Mouse (Mus musculus) G1E (cell line): ENCODE data around the gene Casc4. TPM values are rescaled to one million over a fixed set of nuclear protein-coding genes. Genes with fewer than 3 reads are reported as not detected.

Experiments
- ATAC-seq: 2 replicates; pipeline ENCODE4 v1.8.0; 2016; ENCODE audit warnings: mild to moderate bottlenecking; ENCODE audit not compliant: insufficient number of reproducible peaks, poor library complexity, low FRiP score, severe bottlenecking; ENCODE audit errors: extremely low read depth
- DNase-seq: peaks from one replicate; pipeline ENCODE4 v3.0.0; 2012; ENCODE audit warnings: low spot score
- H3K27me3 ChIP-seq: 2 replicates; pipeline ENCODE4 v1.6.1; 2012; ENCODE audit warnings: mild to moderate bottlenecking, low read length, inconsistent platforms; ENCODE audit not compliant: insufficient read depth
- H3K36me3 ChIP-seq: replicated peaks from 2 replicates; pipeline ENCODE3; 2012; ENCODE audit warnings: mild to moderate bottlenecking, inconsistent platforms
- H3K4me1 ChIP-seq: 2 replicates; pipeline ENCODE4 v1.6.1; 2012; ENCODE audit warnings: low read depth, low read length, inconsistent platforms, mixed read lengths; ENCODE audit not compliant: insufficient read depth
- H3K4me3 ChIP-seq: 2 replicates; pipeline ENCODE4 v1.5.1; 2012; ENCODE audit warnings: low read depth, mild to moderate bottlenecking, inconsistent platforms, low read length, moderate library complexity, mixed read lengths
- H3K9me3 ChIP-seq: replicated peaks from 2 replicates; pipeline ENCODE4 v1.6.1; 2012; ENCODE audit warnings: inconsistent platforms
- CTCF ChIP-seq: IDR thresholded peaks from 2 replicates; pipeline ENCODE4 v1.5.1; 2012; ENCODE audit warnings: low read depth, low read length, inconsistent platforms, mixed read lengths
- GATA1 ChIP-seq: IDR thresholded peaks from 2 replicates; pipeline ENCODE4 v1.6.1; 2012; ENCODE audit warnings: borderline replicate concordance, low read length, inconsistent platforms, mixed read lengths
- GATA2 ChIP-seq: IDR thresholded peaks from 2 replicates; pipeline ENCODE4 v1.6.1; 2012; ENCODE audit warnings: low read depth, low read length, inconsistent platforms, borderline replicate concordance
- POLR2AphosphoS5 ChIP-seq: IDR thresholded peaks from 2 replicates; pipeline ENCODE4 v1.6.1; 2012; ENCODE audit warnings: low read depth, low read length, inconsistent platforms; ENCODE audit not compliant: insufficient replicate concordance
- TAL1 ChIP-seq: conservative IDR thresholded peaks from 2 replicates; pipeline ENCODE4 v1.6.1; 2012; ENCODE audit warnings: low read depth, low read length, inconsistent platforms, mixed read lengths
- polyA plus RNA-seq: library from polyadenylated mRNA; stranded (reverse); fragments of >175 nt; gene quantifications from 2 replicates; pipeline ENCODE4 v1.2.3, GENCODE M21; 2012
- total RNA-seq, 2 experiments: library from RNA; stranded (forward) in 1 of 2; stranded (reverse) in 1 of 2; fragments of 200-1000 nt in 1 of 2; fragments of >200 nt in 1 of 2; fragmentation: Nextera tagmentation in 1 of 2; gene quantifications; 2 replicates each; pipeline ENCODE4 v1.2.3; 2014 to 2017

Gene Casc4
- total and polyA plus RNA-seq, 3 experiments: 16.9 to 51.8 (median 38.6) TPM

DNA sequence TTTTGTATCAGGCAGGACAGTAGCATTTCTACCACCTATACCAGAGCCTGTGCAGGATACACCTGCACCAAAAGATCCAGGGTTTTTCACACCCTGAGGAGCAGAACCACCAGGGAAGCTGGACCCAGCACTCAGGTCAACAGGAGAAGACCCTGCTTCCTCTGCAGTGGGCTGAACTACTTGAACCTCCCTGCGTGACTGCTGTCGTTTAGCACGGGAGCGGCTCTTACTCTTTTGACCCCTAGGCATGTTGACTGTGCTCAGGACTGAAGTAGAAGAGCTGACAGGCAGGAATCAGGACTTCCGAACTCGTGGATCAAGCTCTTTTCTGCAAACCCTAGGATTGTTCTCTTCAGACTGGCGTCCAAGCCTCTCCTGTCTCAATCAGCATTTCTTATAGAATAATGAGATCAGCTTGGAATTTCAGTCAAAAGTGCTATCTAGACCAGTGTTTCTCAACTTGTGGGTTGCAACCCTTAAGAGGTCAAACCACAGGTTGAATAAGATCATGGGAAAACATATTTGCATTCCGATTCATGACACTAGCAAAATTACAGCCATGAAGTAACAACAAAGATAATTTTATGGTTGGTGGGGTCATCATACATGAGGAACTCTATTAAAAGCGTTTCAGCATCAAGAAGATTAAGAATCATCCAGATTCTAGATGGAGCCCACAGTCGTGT, 88.3 kb downstream of the Casc4 start:
- Histone ChIP-seq H3K4me1 (peaks cover 24% of the 10 kb centered on the region), H3K9me3 (no peaks in the 10 kb centered on the region), H3K4me3 (peak overlapping the region; percentile 98), H3K27me3 (no peaks in the 10 kb centered on the region), H3K36me3 (peaks cover 12% of the 10 kb centered on the region)
- DNase-seq (no peak), ATAC-seq (no peak)
- TF ChIP-seq GATA1: no peak
- no peak for TF ChIP-seq POLR2AphosphoS5
- TF ChIP-seq CTCF: no peak
- no peak for TF ChIP-seq TAL1
- no peak for TF ChIP-seq GATA2

DNA sequence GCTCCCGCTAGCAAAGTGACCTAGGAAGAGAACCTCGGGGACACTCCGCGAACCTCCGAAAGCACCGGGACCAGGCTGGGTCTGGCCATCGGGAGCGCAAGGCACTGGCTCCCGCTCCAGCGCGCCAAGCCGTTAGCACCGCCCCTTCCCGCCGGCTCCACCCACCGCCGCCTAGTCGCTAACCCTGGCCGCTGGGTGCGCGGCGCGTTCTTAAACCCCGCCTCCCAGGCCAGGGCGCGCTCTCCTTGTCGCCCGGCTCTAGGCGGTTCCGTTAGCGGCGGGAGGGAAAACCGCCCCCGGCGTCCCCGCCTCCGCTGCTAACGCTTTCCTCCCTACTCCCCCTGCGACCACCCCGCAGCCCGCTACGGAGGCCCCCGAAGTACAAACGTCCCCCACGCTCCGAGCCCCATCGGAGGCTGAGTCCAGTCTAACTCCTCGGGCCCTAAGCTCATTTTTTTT, 89.0 kb downstream of the Casc4 start, which contains the start of the genes Ctdspl2 and Mageb3:
Gene Ctdspl2, plus strand, starts transcription at position 237 of the 459 bp plus-strand sequence.
Gene Mageb3, minus strand, starts transcription at position 328 of the 459 bp plus-strand sequence.
- no peak for TF ChIP-seq POLR2AphosphoS5
- no peak for TF ChIP-seq GATA1

DNA sequence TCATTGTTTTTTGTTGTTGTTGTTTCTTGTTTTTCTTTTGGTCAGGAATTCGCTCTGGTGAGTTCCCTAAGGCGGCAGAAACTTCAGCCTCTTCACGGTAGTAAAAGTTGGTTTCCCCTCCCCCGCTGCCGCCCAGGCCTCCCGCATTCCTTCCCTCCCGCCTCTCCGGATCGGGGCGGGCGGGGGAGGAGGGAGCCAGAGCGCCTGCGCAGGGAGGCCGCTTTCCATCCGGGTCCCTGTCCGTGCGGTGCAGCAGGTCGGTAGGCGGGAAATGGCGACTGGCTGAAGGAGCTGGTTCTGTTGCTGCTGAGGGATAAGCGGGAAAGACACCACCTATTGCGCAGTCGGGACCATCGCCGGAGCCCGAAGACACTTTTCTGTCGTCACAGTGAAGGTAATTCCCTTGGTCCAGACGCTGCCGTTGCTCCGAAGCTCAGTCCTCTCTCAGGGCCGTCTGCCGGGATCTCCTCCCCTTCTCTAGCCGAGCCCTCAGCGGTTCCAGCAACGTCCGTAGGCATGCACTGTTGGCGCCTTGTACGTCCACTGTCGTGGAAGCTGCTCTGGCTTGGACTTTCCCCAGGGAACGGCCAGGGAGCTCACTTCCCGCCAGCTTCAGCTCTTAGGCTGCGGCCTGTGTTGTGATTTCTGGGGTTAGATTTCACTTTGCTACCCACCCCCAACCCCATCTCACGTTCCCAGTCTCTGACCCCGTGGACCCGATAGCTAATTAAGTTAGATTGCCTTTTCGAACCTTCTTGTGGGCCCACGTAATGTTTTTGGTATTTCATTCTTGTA, 89.7 kb downstream of the Casc4 start:
- Histone ChIP-seq H3K4me1 (peaks cover 24% of the 10 kb centered on the region), H3K27me3 (no peaks in the 10 kb centered on the region), H3K4me3 (peak overlapping the region; percentile 98), H3K36me3 (peaks cover 23% of the 10 kb centered on the region), H3K9me3 (no peaks in the 10 kb centered on the region)
- ATAC-seq (peak; percentile 62), DNase-seq (peak; percentile 90)
- TF ChIP-seq GATA2 (no peak), POLR2AphosphoS5 (no peak), GATA1 (no peak), CTCF (no peak), TAL1 (no peak)

More for the DNA sequence above, 89.0 kb downstream of the Casc4 start, which contains the start of the genes Ctdspl2 and Mageb3:
- Histone ChIP-seq H3K9me3 (no peaks in the 10 kb centered on the region), H3K27me3 (no peaks in the 10 kb centered on the region), H3K4me1 (peaks cover 24% of the 10 kb centered on the region), H3K36me3 (peaks cover 19% of the 10 kb centered on the region), H3K4me3 (peak within 1 kb of the TSS; percentile 98)
- DNase-seq: peak; percentile 93
- ATAC-seq: peak; percentile 88

DNA sequence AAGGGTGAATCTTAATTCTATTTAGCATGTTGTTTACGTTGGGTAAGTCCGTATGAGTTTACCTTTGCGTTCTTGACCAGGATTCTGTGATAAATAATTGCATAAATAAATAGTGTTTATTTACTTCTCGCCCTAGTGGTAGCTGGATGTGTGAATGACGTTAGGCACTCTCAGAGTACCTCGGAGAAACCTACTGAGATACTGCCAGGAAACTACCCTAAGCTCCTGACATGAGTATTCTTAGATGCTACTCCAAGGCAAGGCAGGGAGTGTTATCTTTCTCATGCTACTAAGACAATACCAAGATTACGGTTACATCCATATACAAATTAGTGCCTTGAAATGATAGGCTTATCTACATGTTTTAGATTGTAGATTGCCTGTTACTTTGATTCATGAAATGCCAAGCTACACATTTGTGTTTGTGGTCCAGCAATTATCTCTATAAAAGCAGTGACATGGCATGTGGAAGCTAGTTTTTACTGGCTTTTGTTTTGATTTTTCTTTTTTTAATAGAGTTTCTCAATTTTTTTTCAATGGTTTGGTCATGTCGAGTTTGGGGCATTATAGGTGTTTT, 90.5 kb downstream of the Casc4 start:
- ATAC-seq (no peak), DNase-seq (no peak)
- Histone ChIP-seq H3K36me3 (peaks cover 28% of the 10 kb centered on the region), H3K4me1 (peaks cover 24% of the 10 kb centered on the region), H3K9me3 (no peaks in the 10 kb centered on the region), H3K4me3 (peak overlapping the region; percentile 98), H3K27me3 (no peaks in the 10 kb centered on the region)
- TF ChIP-seq CTCF (no peak), GATA2 (no peak), POLR2AphosphoS5 (no peak), TAL1 (no peak), GATA1 (no peak)

Other genes with a start within 250 kb of the Casc4 start
- gene Frmd5, start 59.9 kb upstream of the Casc4 start, total RNA-seq (2014; fragmentation: Nextera tagmentation): 74.4 and 79.4 TPM in 2 replicates
- 20.6 and 22.3 TPM in 2 replicates for gene Frmd5, start 59.9 kb upstream of the Casc4 start, total RNA-seq (2017)
- 11.6 and 12.8 TPM in 2 replicates for gene Frmd5, start 59.9 kb upstream of the Casc4 start, polyA plus RNA-seq
- gene Ctdspl2, start 89.0 kb downstream of the Casc4 start, total RNA-seq (2014; fragmentation: Nextera tagmentation): 107 and 137 TPM in 2 replicates
- gene Ctdspl2, start 89.0 kb downstream of the Casc4 start, total RNA-seq (2017): 75.4 and 79.1 TPM in 2 replicates
- gene Ctdspl2, start 89.0 kb downstream of the Casc4 start, polyA plus RNA-seq: 3.7 and 5.3 TPM in 2 replicates
- gene Mageb3, start 89.1 kb downstream of the Casc4 start, total RNA-seq (2014; fragmentation: Nextera tagmentation): not detected in 2 replicates
- gene Mageb3, start 89.1 kb downstream of the Casc4 start, total RNA-seq (2017): 0.27 and 0.29 TPM in 2 replicates
- 0.03 TPM in 1 of 2 replicates, not detected in the other for gene Mageb3, start 89.1 kb downstream of the Casc4 start, polyA plus RNA-seq
- gene Eif3j1, start 161.6 kb downstream of the Casc4 start, total RNA-seq (2014; fragmentation: Nextera tagmentation): 23.0 and 27.0 TPM in 2 replicates
- 8.4 and 9.5 TPM in 2 replicates for gene Eif3j1, start 161.6 kb downstream of the Casc4 start, total RNA-seq (2017)
- gene Eif3j1, start 161.6 kb downstream of the Casc4 start, polyA plus RNA-seq: 35.5 and 95.2 TPM in 2 replicates